Mouse (Mus musculus) heart, embryonic 14.5 days (tissue): ENCODE measurements around the gene Ltb4r1. TPM values are rescaled to one million over a fixed set of nuclear protein-coding genes. Genes with fewer than 3 reads are reported as not detected.
A peak's percentile ranks its signal among the peaks of the same experiment; 100 is the strongest.

Source experiments
- ATAC-seq: fragments of 200-750 bp; cut with Nextera tagmentation; 2 replicates; pipeline ENCODE4 v1.8.0; 2017; ENCODE audit warnings: low read depth, moderate TSS enrichment; ENCODE audit not compliant: insufficient number of reproducible peaks, insufficient read depth, low FRiP score
- H3K27ac ChIP-seq, 2 experiments: fragments of 200-500 bp in 1 of 2; fragments of 300-500 bp in 1 of 2; sonication (generic) in 1 of 2; replicated peaks in 1 of 2; 2 replicates each; pipeline ENCODE4 v1.5.1; 2012 to 2014; ENCODE audit warnings: low read depth in 2 of 2, low read length in 2 of 2, control low read depth in 1 of 2, mild to moderate bottlenecking in 1 of 2, mixed read lengths in 1 of 2; ENCODE audit not compliant: control insufficient read depth in 1 of 2, insufficient read depth in 1 of 2
- H3K27me3 ChIP-seq: fragments of 300-500 bp; sonication (generic); 2 replicates; pipeline ENCODE4 v1.6.1; 2014; ENCODE audit warnings: mild to moderate bottlenecking, low read length, control low read depth; ENCODE audit not compliant: control insufficient read depth, insufficient read depth
- H3K36me3 ChIP-seq: fragments of 300-500 bp; sonication (generic); 2 replicates; pipeline ENCODE4 v1.6.1; 2014; ENCODE audit warnings: mild to moderate bottlenecking, control low read depth, low read length, mixed read lengths; ENCODE audit not compliant: control insufficient read depth, insufficient read depth
- H3K4me1 ChIP-seq, 2 experiments: fragments of 200-500 bp in 1 of 2; fragments of 300-500 bp in 1 of 2; sonication (generic) in 1 of 2; 2 replicates each; pipeline ENCODE4 v1.6.1; 2012 to 2014; ENCODE audit warnings: low read length in 2 of 2, control low read depth in 1 of 2, mixed read lengths in 1 of 2; ENCODE audit not compliant: control insufficient read depth in 2 of 2, insufficient read depth in 2 of 2
- H3K4me2 ChIP-seq: fragments of 300-500 bp; sonication (generic); 2 replicates; pipeline ENCODE4 v1.6.1; 2014; ENCODE audit warnings: mild to moderate bottlenecking, low read length
- H3K4me3 ChIP-seq, 2 experiments: fragments of 200-500 bp in 1 of 2; fragments of 300-500 bp in 1 of 2; sonication (generic) in 1 of 2; 2 replicates each; pipeline ENCODE4 v1.5.1; 2012 to 2014; ENCODE audit warnings: low read length in 2 of 2, mild to moderate bottlenecking in 2 of 2, control low read depth in 1 of 2, low read depth in 1 of 2, moderate library complexity in 1 of 2; ENCODE audit not compliant: control insufficient read depth in 1 of 2, insufficient read depth in 1 of 2
- H3K9ac ChIP-seq: fragments of 300-500 bp; sonication (generic); 2 replicates; pipeline ENCODE4 v1.6.1; 2014; ENCODE audit warnings: mild to moderate bottlenecking, low read length
- H3K9me3 ChIP-seq: fragments of 300-500 bp; sonication (generic); 2 replicates; pipeline ENCODE4 v1.6.1; 2016; ENCODE audit warnings: low read length, control low read depth; ENCODE audit not compliant: control insufficient read depth
- WGBS: fragments of 180-500 bp; shearing (Covaris S2); extraction: QIAGEN DNeasy Blood & Tissue Kit; methylation state at CpG from one replicate; pipeline ENCODE4 v1.1.7; 2014; 5-methylcytosine and 5-hydroxymethylcytosine counted together
- polyA plus RNA-seq: library from polyadenylated mRNA; unstranded; fragments of >200 nt; fragmentation: Nextera tagmentation; extraction: Ambion mirVana; gene quantifications from 2 replicates; pipeline ENCODE4 v1.2.1, GENCODE M21; 2014

Gene Ltb4r1
- polyA plus RNA-seq, 1 experiment from 2014 or later, result 0.28 TPM

DNA sequence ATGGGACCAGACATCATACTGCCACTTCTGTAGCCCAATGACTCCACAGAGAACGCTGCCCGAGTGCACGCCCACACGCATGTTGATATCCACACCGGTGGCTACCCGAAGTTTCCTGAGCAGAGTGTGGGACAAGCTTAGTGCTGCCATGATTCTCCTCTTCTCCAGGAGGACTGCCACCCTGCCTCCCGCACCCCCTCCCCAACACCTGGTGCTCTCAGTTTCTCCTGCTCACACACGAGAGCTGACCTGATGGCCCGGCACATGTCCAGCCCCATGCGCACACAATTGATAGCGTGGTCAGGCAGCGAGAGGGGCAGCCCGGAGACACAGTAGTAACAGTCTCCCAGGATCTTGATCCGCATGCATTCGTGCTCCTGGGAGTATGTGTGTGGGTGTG lies 12.9 kb downstream of the Ltb4r1 start:
- Histone ChIP-seq H3K4me2 (no peak overlapping the region), H3K9ac (no peak overlapping the region)
- WGBS, result 81% methylated on average over 15 of the region's 15 CpGs

DNA sequence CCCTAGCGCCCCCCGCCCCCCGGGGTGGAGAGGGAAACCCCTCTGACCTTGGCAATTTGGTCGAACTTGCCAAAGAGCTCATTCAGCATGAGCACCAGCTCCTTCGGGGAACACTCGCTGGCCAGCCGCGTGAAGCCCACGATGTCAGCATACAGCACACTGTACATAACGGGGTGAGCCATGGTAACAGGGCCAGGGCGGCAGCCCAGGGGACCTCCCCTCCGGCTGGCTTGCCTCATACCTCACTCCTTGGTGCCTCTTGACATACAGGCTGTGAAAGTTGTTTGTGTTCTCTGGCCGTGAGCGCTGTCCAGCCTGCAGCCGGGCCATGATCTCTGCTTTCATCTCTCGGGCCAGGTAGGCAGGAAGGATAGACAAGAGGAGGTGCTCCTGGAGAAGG lies 13.9 kb downstream of the Ltb4r1 start:
- Histone ChIP-seq H3K36me3 (peaks cover 22% of the 10 kb centered on the region), H3K4me1 (peaks cover 11 to 13% of the 10 kb centered on the region in 2 experiments; a peak in 3 of 4 replicates), H3K27ac (no peak overlapping the region), H3K9me3 (no peaks in the 10 kb centered on the region), H3K9ac (no peak overlapping the region), H3K27me3 (peaks cover 23% of the 10 kb centered on the region), H3K4me3 (no peak overlapping the region), H3K4me2 (no peak overlapping the region)
- 56% methylated on average over 16 of the region's 16 CpGs for WGBS
- no peak for ATAC-seq

More for the DNA sequence above, 12.9 kb downstream of the Ltb4r1 start:
- no peak overlapping the region for H3K27ac ChIP-seq
- H3K36me3 ChIP-seq, result peaks cover 22% of the 10 kb centered on the region
- ATAC-seq, result no peak
- H3K27me3 ChIP-seq, result peaks cover 13% of the 10 kb centered on the region
- no peaks in the 10 kb centered on the region for H3K9me3 ChIP-seq
- H3K4me3 ChIP-seq, result no peak overlapping the region
- H3K4me1 ChIP-seq, result peaks cover 10 to 11% of the 10 kb centered on the region in 2 experiments; a peak in 3 of 4 replicates

DNA sequence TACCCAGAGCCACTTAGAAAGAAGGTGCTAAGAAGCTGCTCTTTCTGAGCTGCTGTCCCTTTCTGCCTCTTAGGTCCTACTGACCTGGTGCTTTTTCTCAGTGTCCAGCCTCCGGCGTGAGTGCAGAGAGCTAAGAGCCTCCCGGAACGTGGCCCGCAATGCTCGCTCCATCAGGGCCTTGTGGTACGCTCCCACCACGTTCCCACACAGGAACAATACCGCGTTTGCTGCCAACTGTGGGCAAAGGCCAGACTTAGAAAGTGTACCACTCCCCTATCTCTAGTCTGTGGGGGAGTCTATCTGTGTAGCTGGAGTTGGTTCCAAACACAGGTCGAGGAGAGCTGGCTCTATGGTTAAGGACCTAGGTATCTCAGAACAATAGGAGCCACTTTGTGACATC lies 15.0 kb downstream of the Ltb4r1 start:
- H3K27ac ChIP-seq, result no peak overlapping the region
- H3K4me1 ChIP-seq, result peaks cover 11 to 13% of the 10 kb centered on the region in 2 experiments; a peak in 3 of 4 replicates
- peaks cover 32% of the 10 kb centered on the region for H3K27me3 ChIP-seq
- no peak for ATAC-seq
- 82% methylated on average over 11 of the region's 11 CpGs for WGBS
- 0 out of 2 replicates have a peak overlapping the region, but pooled peaks have one; percentile 24 for H3K4me2 ChIP-seq
- H3K9ac ChIP-seq, result no peak overlapping the region
- H3K4me3 ChIP-seq, result no peak overlapping the region
- H3K9me3 ChIP-seq, result no peaks in the 10 kb centered on the region
- H3K36me3 ChIP-seq, result peaks cover 22% of the 10 kb centered on the region

DNA sequence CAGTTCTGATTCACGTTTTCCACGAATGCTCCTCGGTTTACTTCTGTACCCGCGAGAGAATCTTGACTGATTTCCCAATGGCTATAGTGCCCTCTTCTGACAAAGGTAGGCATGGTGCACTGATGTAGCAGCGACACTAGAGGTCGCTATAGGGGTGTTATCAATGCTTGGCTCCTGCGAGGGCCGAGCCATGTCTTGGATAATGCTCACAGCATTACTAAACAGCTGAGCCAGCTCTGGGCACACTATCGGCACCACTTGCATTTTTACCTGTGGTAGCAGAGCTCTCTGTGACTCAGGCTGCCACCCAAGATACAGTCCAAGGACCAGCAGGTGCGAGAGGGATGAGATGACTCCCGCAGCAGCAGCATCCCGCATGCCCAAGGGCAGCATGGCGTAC lies 15.5 kb downstream of the Ltb4r1 start:
- peaks cover 11 to 13% of the 10 kb centered on the region in 2 experiments; a peak in 3 of 4 replicates for H3K4me1 ChIP-seq
- 0 out of 2 replicates have a peak overlapping the region, but pooled peaks have one; percentile 4 for H3K9ac ChIP-seq
- peaks cover 22% of the 10 kb centered on the region for H3K36me3 ChIP-seq
- WGBS, result 14% methylated on average over 14 of the region's 14 CpGs
- 0 out of 4 replicates have a peak overlapping the region, but pooled peaks of 1 of the 2 experiments have one; percentile 34 for H3K27ac ChIP-seq
- H3K27me3 ChIP-seq, result peaks cover 36% of the 10 kb centered on the region
- peak; percentile 36; the same call in 1 of the 2 replicates for ATAC-seq
- H3K4me3 ChIP-seq, result no peak overlapping the region
- H3K9me3 ChIP-seq, result no peaks in the 10 kb centered on the region
- peak overlapping the region; percentile 63 for H3K4me2 ChIP-seq

GRCm38 (mm10) chr14:55782361-55782960 lies 16.7 kb downstream of the Ltb4r1 start:
- no peak for ATAC-seq
- Histone ChIP-seq H3K9me3 (no peaks in the 10 kb centered on the region), H3K27ac (peak overlapping the region; percentile 58 to 89; a peak in 3 of 4 replicates), H3K36me3 (peaks cover 22% of the 10 kb centered on the region), H3K4me2 (peak overlapping the region; percentile 63), H3K9ac (peak overlapping the region; percentile 58), H3K4me3 (peak overlapping the region; percentile 33 to 51), H3K4me1 (peaks cover 7 to 9% of the 10 kb centered on the region in 2 experiments; a peak in 3 of 4 replicates), H3K27me3 (peaks cover 48% of the 10 kb centered on the region)
- 51% methylated on average over 9 of the region's 9 CpGs for WGBS

DNA sequence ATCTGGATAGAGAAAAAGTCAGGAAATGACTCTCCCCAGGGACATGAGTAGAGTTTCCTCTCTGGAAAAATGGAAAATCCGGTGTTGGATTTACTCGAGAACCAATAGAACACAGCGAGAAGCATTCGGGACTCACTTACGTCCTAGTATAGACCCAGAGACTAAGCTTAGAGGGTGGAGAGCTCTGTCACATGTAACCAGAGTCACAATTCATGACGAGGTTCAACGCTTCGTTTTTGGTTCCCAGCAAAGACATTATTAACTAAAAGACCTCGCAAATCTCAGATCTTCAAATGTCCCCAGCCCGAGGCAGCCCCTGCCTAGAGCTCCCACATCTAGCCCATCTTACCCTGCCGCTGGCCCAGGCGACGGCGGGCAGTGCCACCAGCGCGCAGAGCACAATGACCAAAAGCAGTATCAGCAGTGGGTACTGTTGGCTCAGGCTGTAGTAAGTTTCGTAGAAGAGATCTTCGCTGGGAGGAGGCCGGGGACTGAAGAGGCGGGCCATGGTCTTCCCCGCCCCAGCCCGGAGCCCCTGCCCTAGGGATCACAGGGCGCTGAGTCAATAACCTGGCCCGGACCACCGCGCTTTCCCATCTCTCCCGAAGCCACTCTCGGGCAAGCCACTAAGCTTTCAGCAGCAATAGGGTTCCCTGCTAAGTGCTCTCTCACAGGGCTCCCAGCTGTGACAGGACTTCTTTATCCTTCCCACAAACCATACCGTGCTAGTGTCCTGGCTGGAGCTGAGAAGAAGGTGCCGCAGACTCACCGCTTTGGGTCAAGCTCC lies 17.6 kb downstream of the Ltb4r1 start:
- H3K9ac ChIP-seq, result peak overlapping the region; percentile 68
- peaks cover 54% of the 10 kb centered on the region for H3K27me3 ChIP-seq
- WGBS, result under 1% methylated on average over 31 of the region's 31 CpGs
- H3K27ac ChIP-seq, result peak overlapping the region; percentile 80 to 89
- no peaks in the 10 kb centered on the region for H3K9me3 ChIP-seq
- 0 out of 2 replicates have a peak, but pooled peaks have one; percentile 11 for ATAC-seq
- peaks cover 13% of the 10 kb centered on the region for H3K36me3 ChIP-seq
- peak overlapping the region; percentile 63 for H3K4me2 ChIP-seq
- peak overlapping the region; percentile 51 to 53 for H3K4me3 ChIP-seq
- H3K4me1 ChIP-seq, result peaks cover 13 to 14% of the 10 kb centered on the region in 2 experiments

GRCm38 (mm10) chr14:55783958-55784235 lies 18.1 kb downstream of the Ltb4r1 start, which contains the start of gene Adcy4:
Adcy4 (minus strand) TSS chr14:55784095.
- H3K36me3 ChIP-seq, result peaks cover 11% of the 10 kb centered on the region; the same call in 1 of the 2 replicates
- H3K4me2 ChIP-seq, result peak within 1 kb of the TSS; percentile 63
- H3K4me3 ChIP-seq, result peak within 1 kb of the TSS; percentile 51 to 53
- peak within 1 kb of the TSS; percentile 68 for H3K9ac ChIP-seq
- H3K27me3 ChIP-seq, result peaks cover 59% of the 10 kb centered on the region
- H3K9me3 ChIP-seq, result no peaks in the 10 kb centered on the region
- WGBS, result 1% methylated on average over 13 of the region's 13 CpGs
- ATAC-seq, result no peak
- peaks cover 14 to 17% of the 10 kb centered on the region in 2 experiments for H3K4me1 ChIP-seq
- H3K27ac ChIP-seq, result peak within 1 kb of the TSS; percentile 80 to 89
